Mouse (Mus musculus) left cerebral cortex, postnatal 36 days (tissue): ENCODE data around the gene Nifk. TPM values are rescaled to one million over a fixed set of nuclear protein-coding genes. Genes with fewer than 3 reads are reported as not detected.
A peak's percentile ranks its signal among the peaks of the same experiment; 100 is the strongest.

ENCODE experiments used
- DNase-seq, 2 experiments: peaks; one replicate each; pipeline ENCODE4 v3.0.0; 2021 to 2022; ENCODE audit warnings: low spot score in 2 of 2, mixed read lengths in 1 of 2
- intact Hi-C: fragments of 180-260 bp; cut with DNase I; formaldehyde crosslinking; loops from one replicate; pipeline ENCODE4 v1.15.1; 2025
- total RNA-seq, 2 experiments: library from RNA; stranded (reverse); gene quantifications; 2 replicates each; pipeline ENCODE4 v1.2.3; 2021

Gene Nifk
- 10 to 100 TPM; 19.5 to 19.6 TPM for total RNA-seq

GRCm38 (mm10) chr1:118321661-118322201, at the start of gene Nifk:
Nifk (plus strand) TSS chr1:118321839.
- DNase-seq = peak; percentile 89 to 92
- intact Hi-C loops = loop anchor here (2.0 to 5.0 kb wide), 2 partner anchors 67 to 156 kb away; partner anchors contain the start of gene Clasp1

GRCm38 (mm10) chr1:118275139-118275538, 46.5 kb upstream of the Nifk start:
- intact Hi-C loops = no loop called here
- DNase-seq = no peak

GRCm38 (mm10) chr1:118292291-118292690, 29.3 kb upstream of the Nifk start:
- DNase-seq = no peak
- intact Hi-C loops = no loop called here

- intact Hi-C loops = no loop called here
Measured at GRCm38 (mm10) chr1:118294192-118294591, 27.4 kb upstream of the Nifk start.

GRCm38 (mm10) chr1:118294826-118295225, 26.8 kb upstream of the Nifk start:
- intact Hi-C loops = no loop called here
- DNase-seq = no peak

More at GRCm38 (mm10) chr1:118294192-118294591, 27.4 kb upstream of the Nifk start:
- DNase-seq = no peak

GRCm38 (mm10) chr1:118296673-118297072, 25.0 kb upstream of the Nifk start:
- intact Hi-C loops = no loop called here
- DNase-seq = no peak

GRCm38 (mm10) chr1:118297719-118298118, 23.9 kb upstream of the Nifk start:
- no peak for DNase-seq
- intact Hi-C loops = no loop called here

DNA sequence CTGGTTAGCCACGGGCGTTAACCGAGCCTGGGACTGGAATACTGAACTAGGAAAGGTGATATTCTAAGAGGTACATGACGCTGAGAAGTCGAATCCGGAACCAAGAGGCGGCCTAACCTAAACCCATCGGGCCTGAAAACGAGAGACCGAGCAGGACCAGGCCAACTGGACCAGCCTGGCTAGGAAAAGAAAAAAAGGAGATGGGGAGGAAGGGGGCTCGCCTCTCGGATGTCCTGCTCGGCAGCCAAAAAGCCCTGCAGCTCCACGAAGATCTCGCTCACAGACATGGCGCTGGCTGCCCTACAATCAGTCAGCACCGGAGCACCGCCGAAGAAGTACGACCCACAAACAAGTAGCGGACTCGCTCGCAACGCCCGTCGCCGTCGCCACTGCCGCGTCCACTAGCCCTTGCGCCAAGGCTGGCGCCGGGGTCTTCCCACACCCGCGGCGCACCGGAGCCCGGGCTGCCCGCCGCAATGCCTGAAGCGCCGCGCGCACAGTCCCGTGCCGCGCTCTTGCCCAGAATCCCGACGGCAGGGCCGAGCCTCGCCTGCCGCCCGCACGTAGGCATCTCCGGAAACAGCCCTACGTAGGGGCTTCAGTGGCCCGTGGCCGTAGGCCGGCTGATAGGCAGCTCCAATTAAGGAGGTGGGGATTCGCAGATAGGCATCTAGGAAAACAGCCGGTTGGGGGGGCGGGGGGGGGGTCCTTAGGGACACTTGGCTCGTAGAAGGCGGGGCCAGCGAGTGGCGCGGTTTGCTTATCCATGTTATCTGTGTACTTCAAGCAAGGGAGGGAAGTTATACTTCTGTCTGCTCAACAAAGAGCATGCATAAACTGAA, 10.6 kb upstream of the Nifk start:
- peak; percentile 91 to 92 for DNase-seq
- intact Hi-C loops = no loop called here

- no peak for DNase-seq
- intact Hi-C loops = no loop called here
Measured at GRCm38 (mm10) chr1:118311622-118312326, 9.9 kb upstream of the Nifk start, which contains the start of gene Tsn. Tsn (minus strand) TSS chr1:118311739.

DNA sequence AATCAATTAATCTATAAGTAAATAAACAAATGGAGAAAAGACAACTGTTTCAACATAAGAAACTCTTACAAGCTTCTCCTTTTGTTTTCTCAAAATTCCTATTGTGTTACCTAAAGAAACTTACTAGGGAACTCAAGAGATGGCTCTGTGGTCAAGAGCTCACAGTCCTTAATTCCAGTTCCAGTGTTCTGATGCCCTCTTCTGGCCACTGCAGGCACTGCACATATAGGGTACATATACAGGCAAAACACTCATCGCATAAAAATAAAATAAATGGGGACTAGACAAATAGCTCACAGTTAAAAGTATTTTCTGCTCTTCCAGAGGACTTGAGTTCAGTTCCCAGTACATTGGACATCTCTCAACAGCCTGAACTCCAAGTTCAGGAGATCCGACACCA, 943 bp upstream of the Nifk start:
- no peak for DNase-seq
- intact Hi-C loops = loop anchor here (2.0 to 5.0 kb wide), 2 partner anchors 68 to 157 kb away; partner anchors contain the start of gene Clasp1

DNA sequence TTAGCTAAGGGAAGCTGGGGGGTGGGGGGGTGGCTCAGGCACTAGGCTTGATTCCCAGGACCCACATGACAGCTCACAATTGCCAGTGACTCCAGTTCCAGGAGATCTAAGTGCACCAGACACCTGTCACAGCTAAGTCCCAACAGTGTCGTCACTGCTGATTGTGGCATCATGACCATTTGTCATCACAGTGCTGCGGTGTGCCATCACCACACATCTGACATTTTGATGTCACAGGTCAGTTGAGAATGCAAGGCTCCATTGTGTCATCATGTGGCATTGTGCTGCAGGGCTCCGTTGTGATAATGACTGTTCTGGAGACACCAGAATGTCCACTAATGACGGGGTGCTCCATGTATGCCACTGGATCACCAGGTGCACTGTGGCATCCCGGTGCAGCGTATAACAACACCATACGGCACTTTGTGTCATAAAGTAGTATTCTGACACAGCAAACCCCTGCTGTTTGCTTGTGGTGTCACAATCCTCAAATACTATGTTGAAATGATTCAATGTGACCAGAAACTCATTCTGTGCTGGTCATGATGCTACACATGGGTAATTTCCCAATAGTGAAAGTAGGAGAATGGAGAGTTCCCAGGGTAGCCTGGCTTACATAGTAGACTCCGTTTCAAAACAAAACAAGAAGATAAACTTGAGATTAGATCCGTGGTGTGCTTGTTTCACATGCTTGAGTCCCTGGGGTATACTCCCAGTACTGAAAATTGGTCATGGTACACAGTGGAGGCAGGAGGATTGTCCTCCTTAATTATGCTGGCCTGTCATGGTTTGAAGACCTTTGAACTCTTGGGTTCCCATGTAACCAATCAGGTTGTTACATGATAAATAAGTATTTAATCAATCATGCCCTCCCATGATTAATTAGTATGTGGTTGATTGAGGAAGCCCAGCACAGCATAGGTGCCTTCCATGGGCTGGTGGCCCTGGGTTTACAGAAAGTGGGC, 13.4 kb downstream of the Nifk start:
- no peak for DNase-seq
- intact Hi-C loops = loop anchor here (5.0 to 10.0 kb wide), 3 partner anchors 147 to 420 kb away; no protein-coding TSS in a partner anchor

- intact Hi-C loops = loop anchor here (5.0 to 10.0 kb wide), 2 partner anchors 146 to 419 kb away; no protein-coding TSS in a partner anchor
- no peak for DNase-seq
Measured at GRCm38 (mm10) chr1:118335847-118336246, 14.2 kb downstream of the Nifk start.

DNA sequence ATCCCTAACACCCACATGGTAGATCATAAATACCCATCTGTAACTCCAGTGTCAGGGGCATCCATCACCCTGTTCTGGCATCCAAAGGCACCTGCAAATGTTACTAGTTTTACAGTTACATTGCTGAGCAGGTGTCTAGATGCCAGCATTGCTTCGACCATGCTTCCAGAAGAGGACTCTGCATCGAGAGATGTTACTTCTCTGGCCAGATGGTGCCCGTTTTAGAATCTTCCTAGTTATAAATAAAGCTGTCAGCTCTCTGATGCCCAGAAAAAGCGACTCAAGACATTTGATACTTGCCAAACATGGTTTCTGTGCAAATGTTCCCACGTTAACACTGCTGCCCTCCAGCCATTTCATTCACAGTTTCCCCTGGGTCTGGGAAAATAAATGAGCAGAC, 16.3 kb downstream of the Nifk start:
- DNase-seq = peak in 1 of 2 experiments; percentile 11
- intact Hi-C loops = loop anchor here (5.0 to 10.0 kb wide), 2 partner anchors 144 to 417 kb away; no protein-coding TSS in a partner anchor

- intact Hi-C loops = no loop called here
- no peak for DNase-seq
Measured at GRCm38 (mm10) chr1:118343649-118344435, 22.2 kb downstream of the Nifk start.

DNA sequence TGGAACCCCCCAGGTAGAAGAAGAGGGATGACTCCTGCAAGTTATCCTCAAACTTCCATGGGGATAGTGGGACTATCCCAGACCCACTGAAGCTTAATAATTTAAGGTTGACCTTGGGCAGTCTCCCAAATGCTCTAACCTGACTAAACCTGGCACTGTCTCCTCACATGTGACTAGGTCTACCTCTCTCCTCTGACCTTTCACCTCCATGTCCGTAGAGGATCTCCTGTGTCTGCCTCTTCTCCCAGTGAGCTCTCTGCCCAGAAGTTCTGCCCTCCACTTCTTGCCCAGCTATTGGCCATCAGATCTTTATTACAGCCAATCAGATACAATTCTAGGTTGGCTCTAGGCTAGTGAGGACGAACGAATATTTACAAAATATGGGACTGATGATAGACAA, 28.3 kb downstream of the Nifk start:
- DNase-seq = no peak
- intact Hi-C loops = no loop called here

DNA sequence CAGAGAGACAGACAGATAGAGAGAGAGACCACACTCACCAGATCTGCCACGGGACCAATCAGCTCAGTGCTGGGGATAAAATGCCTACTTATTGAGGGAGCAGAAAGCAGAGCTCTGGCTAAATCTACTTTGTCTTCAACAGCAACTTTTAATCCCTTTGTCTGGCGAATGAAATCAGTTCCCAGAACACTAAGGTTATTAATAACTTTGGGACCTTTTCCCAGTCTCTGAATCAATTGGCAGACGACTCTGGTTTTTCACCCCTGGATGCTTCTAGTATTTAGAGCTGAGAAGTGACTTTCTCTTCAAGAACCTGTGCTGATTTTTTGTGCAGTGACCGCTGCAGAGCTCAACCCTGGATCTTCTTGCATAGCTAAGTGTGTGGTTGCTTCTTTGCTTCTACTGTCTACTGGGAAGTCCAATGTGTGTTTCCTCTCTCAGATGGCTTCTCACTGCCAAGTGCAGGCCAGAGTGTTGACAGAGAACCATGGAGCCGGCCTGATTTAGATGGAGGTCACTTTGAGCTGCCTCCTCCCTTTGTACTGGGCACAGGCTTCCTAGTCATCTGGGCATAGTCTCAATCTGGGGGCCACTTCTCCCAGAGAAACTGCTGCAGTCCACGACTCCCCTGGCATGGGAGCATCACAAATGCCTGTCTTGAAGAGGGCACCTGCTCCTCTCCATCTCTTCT, 37.6 kb downstream of the Nifk start:
- DNase-seq = no peak

GRCm38 (mm10) chr1:118367970-118368369, 46.3 kb downstream of the Nifk start:
- DNase-seq = no peak
- intact Hi-C loops = no loop called here

More for the DNA sequence above, 37.6 kb downstream of the Nifk start:
- intact Hi-C loops = no loop called here
